Mouse (Mus musculus) natural killer cell, adult 2 months (primary cell): ENCODE measurements around the gene Abca4.

Experiments used
- DNase-seq, 2 experiments: peaks; one replicate each; pipeline ENCODE4 v3.0.0; 2022; ENCODE audit warnings: low spot score in 2 of 2

Abca4 gene

GRCm38 (mm10) chr3:122170621-122171309 is 126.5 kb downstream of the Abca4 start:
- DNase-seq, result no peak

GRCm38 (mm10) chr3:122173526-122174150 is 129.4 kb downstream of the Abca4 start:
- no peak for DNase-seq

GRCm38 (mm10) chr3:122176018-122176417 is 131.8 kb downstream of the Abca4 start:
- no peak for DNase-seq

GRCm38 (mm10) chr3:122176706-122177390 is 132.6 kb downstream of the Abca4 start:
- no peak for DNase-seq

GRCm38 (mm10) chr3:122184109-122184508 is 139.9 kb downstream of the Abca4 start:
- DNase-seq, result no peak

- DNase-seq, result no peak
These were observed 142.7 kb downstream of the Abca4 start for GRCm38 (mm10) chr3:122186975-122187374.

- DNase-seq, result no peak
These were observed 152.5 kb downstream of the Abca4 start for GRCm38 (mm10) chr3:122196621-122197298.

GRCm38 (mm10) chr3:122198532-122198931 is 154.3 kb downstream of the Abca4 start:
- no peak for DNase-seq

- no peak for DNase-seq
These were observed 154.7 kb downstream of the Abca4 start for GRCm38 (mm10) chr3:122198966-122199381.

GRCm38 (mm10) chr3:122199600-122199999 is 155.4 kb downstream of the Abca4 start:
- no peak for DNase-seq

GRCm38 (mm10) chr3:122200017-122200416 is 155.8 kb downstream of the Abca4 start:
- no peak for DNase-seq

- no peak for DNase-seq
These were observed 156.2 kb downstream of the Abca4 start for GRCm38 (mm10) chr3:122200447-122200846.

- DNase-seq, result peak in 1 of 2 experiments; percentile 1
These were observed 158.1 kb downstream of the Abca4 start for GRCm38 (mm10) chr3:122202307-122202732.

- no peak for DNase-seq
These were observed 159.6 kb downstream of the Abca4 start for GRCm38 (mm10) chr3:122203675-122204329.

- DNase-seq, result no peak
These were observed 161.5 kb downstream of the Abca4 start for GRCm38 (mm10) chr3:122205753-122206152.

GRCm38 (mm10) chr3:122206279-122207070 is 162.2 kb downstream of the Abca4 start:
- no peak for DNase-seq

GRCm38 (mm10) chr3:122207766-122208165 is 163.5 kb downstream of the Abca4 start:
- no peak for DNase-seq

GRCm38 (mm10) chr3:122208296-122209225 is 164.3 kb downstream of the Abca4 start:
- DNase-seq, result no peak

- no peak for DNase-seq
These were observed 165.3 kb downstream of the Abca4 start for GRCm38 (mm10) chr3:122209511-122209910.

- no peak for DNase-seq
These were observed 166.2 kb downstream of the Abca4 start for GRCm38 (mm10) chr3:122210434-122210833.
